ENCODE assay signal across 8 mouse cellular contexts in the genomic region with DNA sequence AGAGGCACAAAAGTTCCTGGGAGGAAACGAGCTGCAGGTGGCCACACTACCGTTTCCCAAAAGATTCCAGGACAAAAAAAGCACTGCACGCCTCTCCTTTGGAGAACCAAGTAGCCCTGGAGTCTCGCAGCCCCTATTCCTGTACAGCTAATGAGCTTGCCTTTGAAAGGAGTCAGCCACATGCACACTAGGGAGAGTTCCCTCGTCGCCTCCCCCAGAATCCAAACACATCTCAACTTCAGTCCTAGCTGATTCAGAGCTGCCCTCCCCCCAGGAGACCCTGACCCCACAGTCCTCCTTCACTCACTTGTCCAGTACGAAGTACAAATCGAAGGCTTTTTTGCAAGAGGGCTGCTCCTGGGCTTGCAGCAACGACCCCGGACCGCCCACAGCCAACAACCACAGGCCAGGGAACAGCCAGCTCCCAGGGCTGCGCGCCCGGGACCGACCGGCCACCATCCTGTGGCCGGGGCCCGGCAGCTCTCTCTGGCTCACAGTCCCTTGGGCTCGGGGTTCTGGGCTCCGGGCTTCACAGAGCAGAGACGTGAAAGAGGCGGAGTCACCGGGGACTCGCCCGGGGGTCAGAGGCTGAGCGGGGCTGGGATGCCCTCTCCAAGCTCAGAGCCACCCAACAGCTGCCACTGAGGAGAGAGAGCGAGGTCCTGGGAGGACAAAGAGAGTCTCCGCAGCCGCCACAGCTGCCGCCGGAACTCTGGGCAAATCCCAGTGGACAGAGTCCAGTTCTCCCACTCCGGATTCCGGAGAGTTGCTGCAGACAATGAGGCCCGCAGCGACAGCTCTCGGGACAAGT. TPM values are rescaled to one million over a fixed set of nuclear protein-coding genes. Genes with fewer than 3 reads are reported as not detected.
DNase-seq lines count a peak whose midpoint lies in the region; ATAC-seq and TF ChIP-seq lines count a peak whose summit lies in the region.

No protein-coding gene starts in this region.

- TF ChIP-seq CTCF in layer of hippocampus, adult 2 months (conservative IDR thresholded peaks at IDR 0.05) = no peak

- peak in 1 of 2 experiments; percentile 11 for DNase-seq in layer of hippocampus, adult 2 months (ENCODE audit: low spot score in 2 of 2)
- DNase-seq in layer of hippocampus, adult 9-10 months (ENCODE audit: low spot score) = no peak
- DNase-seq in adrenal gland, adult 8-10 months = peak; percentile 34
- DNase-seq in forebrain, embryonic 11.5 days (ENCODE audit: low spot score) = peak; percentile 84
- peak; percentile 84 for DNase-seq in hindbrain, embryonic 10.5 days (ENCODE audit: low spot score)

- H3K4me1 ChIP-seq in forebrain, embryonic 11.5 days (replicated peaks; ENCODE audit: control insufficient read depth, insufficient read depth, low read length) = no peaks in the 10 kb centered on the region; the same call in 1 of the 2 replicates
- peaks cover 22% of the 10 kb centered on the region for H3K4me1 ChIP-seq in hindbrain, embryonic 10.5 days (replicated peaks)
- H3K4me1 ChIP-seq in limb, embryonic 13.5 days = peaks cover 23% of the 10 kb centered on the region
- peaks cover 20% of the 10 kb centered on the region for H3K4me1 ChIP-seq in midbrain, embryonic 13.5 days (replicated peaks)
- H3K4me1 ChIP-seq in stomach, embryonic 15.5 days = 0 out of 2 replicates have a peak, but pooled peaks cover 3% of the 10 kb centered on the region

- H3K27ac ChIP-seq in layer of hippocampus, adult 2 months = peak overlapping the region; percentile 67; the same call in 1 of the 2 replicates
- H3K27ac ChIP-seq in forebrain, embryonic 11.5 days (ENCODE audit: low read depth, low read length) = peak overlapping the region; percentile 76
- peak overlapping the region; percentile 97 for H3K27ac ChIP-seq in hindbrain, embryonic 10.5 days
- peak overlapping the region; percentile 88 for H3K27ac ChIP-seq in limb, embryonic 13.5 days
- H3K27ac ChIP-seq in midbrain, embryonic 13.5 days = peak overlapping the region; percentile 68
- peak overlapping the region; percentile 94 for H3K27ac ChIP-seq in stomach, embryonic 15.5 days

- no peaks in the 10 kb centered on the region for H3K36me3 ChIP-seq in forebrain, embryonic 11.5 days (ENCODE audit: control insufficient read depth, insufficient read depth, low read length)
- H3K36me3 ChIP-seq in hindbrain, embryonic 10.5 days = peaks cover 14% of the 10 kb centered on the region
- peaks cover 15% of the 10 kb centered on the region for H3K36me3 ChIP-seq in limb, embryonic 13.5 days
- no peaks in the 10 kb centered on the region for H3K36me3 ChIP-seq in midbrain, embryonic 13.5 days
- peaks cover 2% of the 10 kb centered on the region; the same call in 1 of the 2 replicates for H3K36me3 ChIP-seq in stomach, embryonic 15.5 days

- H3K4me3 ChIP-seq in layer of hippocampus, adult 2 months = peak overlapping the region; percentile 59
- peak overlapping the region; percentile 79 for H3K4me3 ChIP-seq in forebrain, embryonic 11.5 days (ENCODE audit: low read depth, low read length)
- H3K4me3 ChIP-seq in hindbrain, embryonic 10.5 days = peak overlapping the region; percentile 88
- peak overlapping the region; percentile 74 for H3K4me3 ChIP-seq in limb, embryonic 13.5 days
- H3K4me3 ChIP-seq in midbrain, embryonic 13.5 days (replicated peaks) = peak overlapping the region; percentile 77
- H3K4me3 ChIP-seq in stomach, embryonic 15.5 days (replicated peaks) = peak overlapping the region; percentile 80

- peak overlapping the region; percentile 90 for H3K9ac ChIP-seq in forebrain, embryonic 11.5 days (ENCODE audit: low read length)
- H3K9ac ChIP-seq in limb, embryonic 13.5 days = peak overlapping the region; percentile 84
- peak overlapping the region; percentile 78 for H3K9ac ChIP-seq in midbrain, embryonic 13.5 days (replicated peaks)
- H3K9ac ChIP-seq in stomach, embryonic 15.5 days = peak overlapping the region; percentile 83

- peak overlapping the region; percentile 78 for H3K4me2 ChIP-seq in forebrain, embryonic 11.5 days (ENCODE audit: low read depth, low read length, severe bottlenecking)
- peak overlapping the region; percentile 72 for H3K4me2 ChIP-seq in limb, embryonic 13.5 days (replicated peaks)
- peak overlapping the region; percentile 95 for H3K4me2 ChIP-seq in midbrain, embryonic 13.5 days (replicated peaks)
- H3K4me2 ChIP-seq in stomach, embryonic 15.5 days = peak overlapping the region; percentile 71

- no peaks in the 10 kb centered on the region for H3K27me3 ChIP-seq in forebrain, embryonic 11.5 days (ENCODE audit: control insufficient read depth, insufficient read depth, low read length)
- peaks cover 10% of the 10 kb centered on the region; the same call in 1 of the 2 replicates for H3K27me3 ChIP-seq in hindbrain, embryonic 10.5 days (ENCODE audit: insufficient read depth, poor library complexity, severe bottlenecking)
- H3K27me3 ChIP-seq in limb, embryonic 13.5 days = peaks cover 4% of the 10 kb centered on the region; the same call in 1 of the 2 replicates
- H3K27me3 ChIP-seq in midbrain, embryonic 13.5 days = peaks cover 11% of the 10 kb centered on the region
- H3K27me3 ChIP-seq in stomach, embryonic 15.5 days (replicated peaks) = no peaks in the 10 kb centered on the region

- under 1% methylated on average over 36 of the region's 36 CpGs for WGBS in forebrain, embryonic 11.5 days
- under 1% methylated on average over 36 of the region's 36 CpGs for WGBS in hindbrain, embryonic 10.5 days
- under 1% methylated on average over 36 of the region's 36 CpGs for WGBS in limb, embryonic 13.5 days
- WGBS in midbrain, embryonic 13.5 days = under 1% methylated on average over 36 of the region's 36 CpGs
- under 1% methylated on average over 36 of the region's 36 CpGs for WGBS in stomach, embryonic 15.5 days

- ATAC-seq in forebrain, embryonic 11.5 days (replicated peaks; ENCODE audit: low FRiP score) = peak; percentile 91
- peak; percentile 77 for ATAC-seq in limb, embryonic 13.5 days (ENCODE audit: low FRiP score, low read depth)
- peak; percentile 92 for ATAC-seq in midbrain, embryonic 13.5 days
- peak; percentile 70 for ATAC-seq in stomach, embryonic 15.5 days (ENCODE audit: insufficient read depth, low FRiP score, low read depth)

- H3K9me3 ChIP-seq in forebrain, embryonic 11.5 days (ENCODE audit: control insufficient read depth, low read length) = no peaks in the 10 kb centered on the region
- no peaks in the 10 kb centered on the region for H3K9me3 ChIP-seq in hindbrain, embryonic 10.5 days
- no peaks in the 10 kb centered on the region for H3K9me3 ChIP-seq in limb, embryonic 13.5 days
- no peaks in the 10 kb centered on the region for H3K9me3 ChIP-seq in midbrain, embryonic 13.5 days
- H3K9me3 ChIP-seq in stomach, embryonic 15.5 days = no peaks in the 10 kb centered on the region

RNA-seq across cellular contexts. Expression of a gene that starts 0.5 kb away (rescaled TPM):
- 1 to 10 TPM; 1.9 to 2.0 TPM for total RNA-seq in layer of hippocampus, adult 2 months (2021)
- total RNA-seq in adrenal gland, adult 8-10 months (2022) = 10 to 100 TPM; 43.8 to 52.7 (median 48.8) TPM
- 10.5 and 11.9 TPM in 2 replicates for polyA plus RNA-seq in forebrain, embryonic 11.5 days (2014; fragmentation: Nextera tagmentation; extraction: Ambion mirVana)
- 10.1 and 12.5 TPM in 2 replicates for polyA plus RNA-seq in hindbrain, embryonic 10.5 days (2016; fragmentation: Nextera tagmentation; extraction: Ambion mirVana)
- 29.1 and 32.1 TPM in 2 replicates for polyA plus RNA-seq in limb, embryonic 13.5 days (2015; fragmentation: Nextera tagmentation; extraction: Ambion mirVana)
- 4.2 and 4.5 TPM in 2 replicates for polyA plus RNA-seq in midbrain, embryonic 13.5 days (2015; fragmentation: Nextera tagmentation; extraction: Ambion mirVana)
- polyA plus RNA-seq in stomach, embryonic 15.5 days (2015; fragmentation: Nextera tagmentation; extraction: Ambion mirVana) = 19.7 and 20.3 TPM in 2 replicates
